Mouse (Mus musculus) liver, postnatal 0 days (tissue): Measurements from ENCODE around the gene Unc79.

Experiments
- CTCF ChIP-seq: sonication (generic); IDR thresholded peaks from 2 replicates; pipeline ENCODE4 v1.5.1; 2016; ENCODE audit warnings: antibody characterized with exemption, low read depth
- EP300 ChIP-seq: IDR thresholded peaks from 2 replicates; pipeline ENCODE4 v1.6.1; 2016; ENCODE audit warnings: antibody characterized with exemption, low read depth, mild to moderate bottlenecking

DNA sequence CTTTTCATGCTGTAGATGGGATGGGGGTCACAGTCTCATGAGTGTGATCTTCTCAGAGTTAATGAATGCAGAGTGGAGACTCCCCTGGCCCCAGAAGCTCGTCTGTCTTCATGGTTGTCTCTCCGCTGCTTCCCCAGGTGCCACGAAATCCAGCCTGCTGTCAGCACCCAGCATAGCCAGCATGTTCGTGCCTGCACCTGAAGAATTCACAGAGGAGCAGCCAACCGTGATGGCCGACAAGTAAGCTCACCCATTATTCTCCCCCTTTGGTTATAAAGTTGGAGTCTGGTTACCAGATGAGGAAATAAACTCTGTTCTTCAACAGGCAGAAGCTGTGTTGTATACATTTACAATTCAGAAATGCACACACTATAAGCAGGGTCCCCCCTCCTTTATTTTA lies 182.8 kb downstream of the Unc79 start:
- TF ChIP-seq EP300 (no peak), CTCF (no peak)
